Mouse (Mus musculus): ENCODE measurements around the gene Cpox.

Gene Cpox

DNA sequence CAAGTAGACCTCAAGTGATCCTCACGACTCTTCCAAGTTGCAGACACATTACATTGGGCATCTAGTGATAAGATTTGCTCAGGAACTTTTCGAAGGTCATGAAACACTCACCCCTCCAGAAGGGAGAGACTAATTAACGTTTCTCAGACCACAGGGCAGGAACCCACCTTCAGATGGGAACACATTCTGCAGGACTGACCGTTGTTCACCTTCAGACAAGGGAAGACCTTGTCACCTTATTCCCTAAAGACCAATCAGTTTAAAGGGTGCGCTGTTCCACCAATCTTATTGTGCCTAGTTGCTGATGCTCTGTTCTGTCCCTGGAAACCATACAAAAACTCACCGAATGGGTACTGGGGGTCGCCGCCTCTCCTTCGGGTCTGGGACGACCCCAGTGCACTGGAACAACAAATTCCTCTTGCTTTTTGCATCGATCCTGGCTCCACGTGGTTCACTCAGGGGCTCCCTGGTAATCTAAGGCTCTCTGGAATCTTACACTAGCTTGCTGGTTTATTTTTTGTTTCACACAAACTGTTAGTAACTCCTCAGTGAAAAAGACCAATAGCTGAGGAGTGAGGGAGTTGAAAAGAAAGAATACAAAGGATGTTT is 30.8 kb downstream of the Cpox start:
- no peak for DNase-seq (ENCODE audit: low read depth, low spot score)

GRCm38 (mm10) chr16:58701779-58702178 is 31.7 kb downstream of the Cpox start:
- DNase-seq (ENCODE audit: low read depth, low spot score), result no peak

DNA sequence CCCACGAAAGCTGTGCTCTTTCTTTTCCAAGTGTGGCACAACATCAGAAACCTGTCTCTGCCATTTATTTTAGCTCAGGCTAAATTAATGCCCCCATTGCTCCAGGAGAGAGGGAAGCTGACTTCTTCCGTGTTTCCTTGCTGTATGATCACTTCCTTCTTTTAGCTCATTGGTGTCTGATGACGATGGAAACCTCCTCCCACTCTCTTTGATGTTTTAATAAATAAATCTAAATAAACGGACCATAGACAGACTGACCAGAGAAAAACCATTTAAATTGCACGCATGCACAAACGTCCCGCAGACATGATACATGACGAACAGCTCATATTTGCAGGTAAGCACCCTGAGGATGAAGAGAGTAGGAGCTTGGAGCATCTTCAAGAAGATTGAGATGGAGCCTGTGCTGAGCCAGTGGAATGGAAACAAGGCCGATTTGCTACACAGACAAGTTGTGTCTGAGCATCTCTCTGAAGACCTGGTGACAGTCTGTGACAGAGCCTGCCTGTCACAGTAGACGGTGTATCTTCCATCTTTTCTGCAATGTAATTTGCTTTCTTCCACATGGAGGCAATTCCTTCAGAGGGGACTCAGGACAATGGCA is 32.3 kb downstream of the Cpox start:
- no peak for DNase-seq (ENCODE audit: low read depth, low spot score)

GRCm38 (mm10) chr16:58703382-58704124 is 33.5 kb downstream of the Cpox start:
- DNase-seq (ENCODE audit: low read depth, low spot score), result peak; percentile 55

DNA sequence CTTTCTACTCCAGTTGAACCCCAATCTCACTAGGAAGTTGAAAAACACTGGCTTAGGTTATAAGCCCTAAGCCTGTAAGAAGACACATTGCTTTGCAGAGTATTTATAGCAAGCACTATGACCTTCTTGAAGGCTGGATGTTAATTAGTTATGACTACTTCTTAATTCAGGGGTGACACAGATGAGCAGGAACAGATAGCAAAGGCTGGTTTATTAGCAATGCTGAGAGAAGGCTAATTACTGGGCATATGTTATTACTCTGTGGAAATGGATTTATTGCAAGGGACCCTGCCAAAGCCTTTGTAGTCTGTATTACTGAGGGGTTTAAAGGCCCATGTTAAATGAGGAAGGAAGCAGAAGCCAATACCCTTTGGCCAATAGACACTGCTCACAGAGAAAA is 34.9 kb downstream of the Cpox start:
- no peak for DNase-seq (ENCODE audit: low read depth, low spot score)

GRCm38 (mm10) chr16:58707276-58707905 is 37.3 kb downstream of the Cpox start:
- no peak for DNase-seq (ENCODE audit: low read depth, low spot score)

GRCm38 (mm10) chr16:58708601-58709475 is 38.7 kb downstream of the Cpox start:
- no peak for DNase-seq (ENCODE audit: low read depth, low spot score)

DNA sequence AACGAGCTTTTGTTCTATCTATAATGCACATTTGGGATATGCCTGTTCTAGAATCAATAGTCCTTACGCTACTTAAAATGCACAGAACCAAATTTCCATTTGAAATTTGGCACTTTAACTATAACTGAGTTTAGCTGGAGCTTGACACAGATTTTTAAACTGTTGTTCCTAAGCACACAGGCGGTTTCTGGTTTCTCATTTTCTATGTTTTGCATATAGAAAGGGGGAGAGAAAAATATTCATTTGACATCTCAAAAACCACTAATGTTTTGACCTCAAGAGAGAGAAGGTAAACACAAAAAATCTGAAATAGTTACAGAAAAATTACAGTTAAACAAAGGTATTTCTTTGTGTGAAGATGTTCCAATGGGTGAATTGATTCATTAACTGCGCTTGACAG is 39.4 kb downstream of the Cpox start:
- DNase-seq (ENCODE audit: low read depth, low spot score), result no peak

GRCm38 (mm10) chr16:58712221-58712620 is 42.1 kb downstream of the Cpox start:
- DNase-seq (ENCODE audit: low read depth, low spot score), result no peak

GRCm38 (mm10) chr16:58713128-58713527 is 43.0 kb downstream of the Cpox start:
- no peak for DNase-seq (ENCODE audit: low read depth, low spot score)

DNA sequence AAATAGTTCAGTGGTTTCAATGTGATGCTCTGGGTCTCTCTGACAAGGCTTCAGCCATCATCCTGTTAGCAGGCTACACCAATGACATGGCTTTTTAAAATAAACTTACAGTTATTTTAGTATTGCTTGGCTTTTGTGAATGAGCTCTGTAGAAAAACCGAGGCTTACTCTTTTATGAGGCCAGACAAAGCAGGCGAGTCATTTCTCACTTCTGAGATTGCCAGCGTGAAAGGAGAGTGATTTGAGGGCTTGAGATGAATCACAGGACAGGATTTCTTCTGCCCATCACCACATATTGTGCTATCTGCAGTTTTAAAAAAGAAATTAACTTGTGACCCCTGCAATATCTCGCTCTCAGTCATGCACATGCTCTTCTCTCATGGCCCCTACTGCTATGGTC is 44.9 kb downstream of the Cpox start:
- DNase-seq (ENCODE audit: low read depth, low spot score), result peak; percentile 37

DNA sequence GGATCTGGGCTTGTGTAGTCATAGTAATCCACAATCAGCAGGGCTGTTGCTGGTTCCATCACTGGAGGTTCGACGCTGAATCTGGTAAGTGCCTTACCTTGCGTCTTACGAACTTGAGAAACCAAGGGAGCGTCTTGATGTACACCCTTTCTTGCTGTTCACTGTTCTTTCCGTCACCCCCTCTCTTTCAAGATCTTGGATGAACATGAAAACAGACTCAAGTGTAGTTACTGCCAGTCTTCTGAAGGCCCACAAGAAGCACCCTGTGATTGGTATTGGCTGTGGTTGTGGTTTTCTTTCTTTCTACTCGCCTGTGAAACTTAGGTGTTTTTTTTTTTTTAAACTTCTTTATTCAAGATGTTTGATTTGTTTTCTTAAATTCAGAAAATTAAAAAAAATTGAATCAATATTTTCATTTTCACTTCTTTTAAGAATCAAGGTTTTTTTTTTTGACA is 48.6 kb downstream of the Cpox start, which contains the start of gene Gpr15:
Gpr15 (minus strand) TSS at position 405 of the 455 bp plus-strand sequence.
- DNase-seq (ENCODE audit: low read depth, low spot score), result no peak

- DNase-seq (ENCODE audit: low read depth, low spot score), result no peak
Observed at GRCm38 (mm10) chr16:58722292-58722691, 52.2 kb downstream of the Cpox start.

GRCm38 (mm10) chr16:58726680-58727476 is 56.8 kb downstream of the Cpox start:
- DNase-seq (ENCODE audit: low read depth, low spot score), result no peak

GRCm38 (mm10) chr16:58727477-58728131 is 57.5 kb downstream of the Cpox start, which contains the start of gene Cldnd1:
Cldnd1 (plus strand) TSS chr16:58727910.
- DNase-seq (ENCODE audit: low read depth, low spot score), result peak; percentile 98

DNA sequence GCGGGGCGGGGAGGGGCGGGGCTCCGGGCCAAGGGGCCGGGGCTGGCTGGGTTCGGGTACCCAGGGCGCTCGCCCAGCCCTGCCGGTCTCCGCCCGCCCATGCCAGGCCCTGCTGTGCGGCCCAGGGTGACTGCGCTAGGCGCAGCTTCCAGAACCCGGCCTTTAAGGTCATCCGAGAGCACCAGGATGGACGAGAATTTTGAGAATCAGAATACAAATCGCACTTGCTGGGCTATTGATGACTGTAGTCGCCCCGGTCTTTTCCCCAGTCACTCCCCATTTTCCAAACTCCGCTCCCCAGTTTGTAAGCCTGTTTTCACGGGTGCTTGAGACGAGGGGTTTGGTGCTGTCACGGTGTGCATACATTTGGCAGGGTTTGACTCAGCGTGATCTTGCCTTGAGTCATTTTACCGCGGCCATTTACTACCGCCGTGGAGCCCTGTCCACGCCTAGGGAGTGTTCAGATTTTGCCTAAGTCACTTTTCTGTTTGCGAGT is 58.1 kb downstream of the Cpox start:
- DNase-seq (ENCODE audit: low read depth, low spot score), result peak; percentile 75

GRCm38 (mm10) chr16:58738205-58738604 is 68.1 kb downstream of the Cpox start:
- peak; percentile 40 for DNase-seq (ENCODE audit: low read depth, low spot score)

DNA sequence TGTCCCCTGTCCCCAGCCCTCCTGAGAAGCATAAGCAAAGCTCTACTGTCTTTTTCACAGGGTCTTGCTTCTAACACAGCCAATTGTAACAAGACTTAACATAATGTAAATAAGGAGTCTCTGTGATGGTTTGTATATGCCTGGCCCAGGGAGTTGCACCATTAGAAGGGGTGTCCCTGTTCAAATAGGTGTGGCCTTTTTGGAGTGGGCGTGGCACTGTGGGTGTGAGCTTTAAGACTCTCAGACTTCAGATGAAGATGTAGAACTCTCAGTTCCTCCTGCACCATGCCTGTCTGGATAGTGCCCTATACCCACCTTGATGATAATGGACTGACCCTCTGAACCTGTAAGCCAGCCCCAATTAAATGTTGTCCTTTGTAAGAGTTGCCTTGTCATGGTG is 68.7 kb downstream of the Cpox start:
- no peak for DNase-seq (ENCODE audit: low read depth, low spot score)

DNA sequence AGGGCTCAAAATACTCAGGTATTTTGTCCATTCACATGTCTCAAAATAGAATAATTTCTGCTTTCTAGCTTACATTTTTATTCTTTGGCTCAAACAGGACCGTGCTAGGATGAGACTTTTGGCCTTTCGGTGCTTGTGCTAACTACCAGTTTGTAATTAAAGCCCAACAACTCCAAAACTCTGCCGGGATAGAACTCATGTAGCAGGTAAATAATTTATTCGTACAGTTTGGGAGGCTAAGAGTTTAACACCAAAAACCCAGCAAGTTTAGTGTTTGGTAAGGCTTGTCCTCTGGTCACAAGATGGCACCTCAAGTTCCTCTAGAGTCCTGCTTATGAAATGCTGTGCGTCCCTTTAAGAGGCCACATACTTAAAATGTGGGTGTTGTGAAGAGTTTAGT is 70.7 kb downstream of the Cpox start:
- no peak for DNase-seq (ENCODE audit: low read depth, low spot score)

DNA sequence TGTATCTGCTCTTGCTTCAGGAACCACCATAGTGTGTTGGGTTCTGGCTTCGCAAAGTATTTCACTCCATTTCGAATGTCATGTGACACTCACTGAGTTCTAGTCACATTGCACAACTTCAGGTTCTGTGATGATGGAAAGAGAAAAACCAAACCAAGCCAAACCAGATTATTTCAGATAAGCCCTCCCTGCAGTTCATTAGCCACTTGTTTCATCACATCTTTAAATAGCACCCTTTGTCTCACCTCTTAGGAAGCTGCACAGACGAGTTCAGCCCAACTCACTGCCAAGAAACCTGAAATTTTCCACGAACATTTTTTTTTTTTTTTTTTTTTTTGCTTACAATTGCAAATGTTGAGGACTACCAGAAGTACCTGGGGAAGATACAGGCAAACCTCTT is 76.6 kb downstream of the Cpox start:
- DNase-seq (ENCODE audit: low read depth, low spot score), result no peak

Data from 3T3-L1 (cell line).